Mouse (Mus musculus): ENCODE data around the gene Prkcb.

GRCm38 (mm10) chr7:122573101-122573635 lies 284.6 kb downstream of the Prkcb start:
- TF ChIP-seq CTCF (IDR thresholded peaks at IDR 0.05; ENCODE audit: insufficient read depth, low read length) (no peak), POLR2A (IDR thresholded peaks at IDR 0.05; ENCODE audit: borderline replicate concordance, extremely low read depth, low read depth, low read length) (no peak)

All from lung, adult 2 months (tissue).